Mouse (Mus musculus): ENCODE data around the gene Thnsl1.

DNA sequence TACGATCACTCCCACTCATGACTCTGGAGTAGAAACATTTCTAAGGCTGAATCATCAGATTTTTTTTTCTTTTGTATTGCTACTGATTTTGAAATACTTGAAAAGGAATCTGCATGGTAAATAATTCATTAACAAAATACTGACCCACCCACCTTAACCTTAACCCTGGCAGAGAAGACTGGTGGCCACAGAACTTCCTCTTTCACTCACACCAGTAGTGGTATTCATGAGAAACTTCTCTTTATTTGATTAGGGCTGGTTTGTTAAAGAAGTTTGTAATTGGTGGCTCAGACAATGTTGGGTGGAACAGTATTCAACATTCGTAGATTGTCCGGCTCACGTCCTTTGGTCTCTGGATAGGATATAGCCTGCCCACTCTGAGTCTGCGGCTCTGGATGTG lies 26.4 kb upstream of the Thnsl1 start:
- TF ChIP-seq EP300 (IDR thresholded peaks at IDR 0.05): no peak
- TF ChIP-seq CTCF (IDR thresholded peaks at IDR 0.05): no peak

Measured in lung, postnatal 0 days (tissue).